Mouse (Mus musculus) spleen, adult 2 months (tissue): ENCODE data around the gene Selp.

Experiments
- CTCF ChIP-seq: fragments of 200-500 bp; IDR thresholded peaks from 2 replicates; pipeline ENCODE4 v1.5.1; 2011; ENCODE audit warnings: mild to moderate bottlenecking, inconsistent platforms; ENCODE audit not compliant: insufficient read depth, insufficient read length, insufficient replicate concordance; ENCODE audit errors: extremely low read depth
- POLR2A ChIP-seq: fragments of 200-500 bp; IDR thresholded peaks from 2 replicates; pipeline ENCODE4 v1.6.1; 2011; ENCODE audit warnings: low read depth, low read length, inconsistent platforms

- no peak for TF ChIP-seq CTCF
- TF ChIP-seq POLR2A, result no peak
Measured at GRCm38 (mm10) chr1:164079091-164079490, 36.0 kb upstream of the Selp start.
